Mouse (Mus musculus) megakaryocyte, embryonic 14.5 days (primary cell): ENCODE data around the gene Cfl1.

Experiments used
- FLI1 ChIP-seq: IDR thresholded peaks from 2 replicates; pipeline ENCODE4 v1.6.1; 2012; ENCODE audit warnings: low read length, inconsistent platforms, mixed read lengths
- GATA1 ChIP-seq: IDR thresholded peaks from 3 replicates; pipeline ENCODE4 v1.6.1; 2012; ENCODE audit warnings: mixed read lengths, low read length, inconsistent platforms, borderline replicate concordance

DNA sequence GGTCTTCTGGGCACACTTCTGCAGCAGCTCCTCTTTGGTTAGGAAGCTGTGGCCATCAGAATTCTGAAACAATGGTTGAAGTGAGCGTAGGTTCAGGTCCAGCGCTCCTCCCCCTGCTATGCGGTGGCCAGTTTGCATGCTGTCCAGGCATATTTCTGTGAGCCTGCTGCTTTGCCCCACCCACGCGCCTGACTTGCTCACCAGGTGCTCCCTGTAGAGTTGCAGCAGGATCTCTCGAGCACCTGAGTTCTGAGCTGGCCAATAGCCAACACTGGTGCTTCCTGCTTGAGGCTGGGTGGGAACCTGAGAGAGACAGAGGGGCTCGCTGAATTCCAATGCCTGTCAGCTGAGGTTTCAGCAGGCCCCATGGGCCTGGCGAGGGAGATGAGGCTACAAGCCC, 4.0 kb upstream of the Cfl1 start:
- TF ChIP-seq GATA1 (no peak), FLI1 (no peak)
